Mouse (Mus musculus): ENCODE measurements around the gene Mettl8.

The Mettl8 gene

DNA sequence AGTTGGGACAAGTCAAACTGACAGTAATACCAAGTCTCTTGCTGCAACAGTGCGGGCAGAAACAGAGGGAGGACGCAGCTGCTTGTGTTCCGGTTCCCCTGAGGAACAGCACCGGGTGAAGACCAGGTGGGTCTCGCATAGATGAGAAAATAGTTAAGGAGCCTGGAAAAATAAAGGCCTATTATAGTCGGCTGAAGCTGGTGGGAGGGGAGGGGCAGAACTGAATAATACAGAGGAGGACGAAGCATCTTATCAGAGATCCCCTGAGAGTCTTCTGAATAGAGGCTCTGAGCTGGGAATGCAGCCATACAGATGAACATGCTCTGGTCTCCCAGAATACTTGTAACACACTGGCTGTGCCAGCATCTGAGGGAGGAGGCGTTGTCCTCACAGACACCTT is 21.4 kb downstream of the Mettl8 start:
- DNase-seq (ENCODE audit: low read depth, low spot score), result no peak

DNA sequence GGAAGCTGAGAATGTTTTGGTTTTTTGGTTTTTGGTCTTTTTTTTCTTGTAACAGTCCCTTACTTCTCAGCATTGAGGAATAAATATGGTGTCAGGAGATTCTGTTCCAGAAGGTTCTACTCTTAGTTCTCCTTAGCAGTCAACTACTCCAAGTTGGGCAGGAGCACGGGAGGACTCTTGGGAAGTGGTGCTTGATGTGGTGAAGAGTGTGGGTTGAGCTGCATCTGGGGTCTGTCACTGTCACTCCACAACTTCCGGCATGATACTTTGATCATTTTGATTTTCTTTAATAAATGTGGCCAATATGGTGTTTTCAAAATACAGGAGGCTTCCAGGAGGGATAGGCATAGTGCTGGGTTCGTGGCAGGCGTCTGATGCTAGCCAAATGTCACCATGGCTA is 22.4 kb downstream of the Mettl8 start:
- no peak for DNase-seq (ENCODE audit: low read depth, low spot score)

DNA sequence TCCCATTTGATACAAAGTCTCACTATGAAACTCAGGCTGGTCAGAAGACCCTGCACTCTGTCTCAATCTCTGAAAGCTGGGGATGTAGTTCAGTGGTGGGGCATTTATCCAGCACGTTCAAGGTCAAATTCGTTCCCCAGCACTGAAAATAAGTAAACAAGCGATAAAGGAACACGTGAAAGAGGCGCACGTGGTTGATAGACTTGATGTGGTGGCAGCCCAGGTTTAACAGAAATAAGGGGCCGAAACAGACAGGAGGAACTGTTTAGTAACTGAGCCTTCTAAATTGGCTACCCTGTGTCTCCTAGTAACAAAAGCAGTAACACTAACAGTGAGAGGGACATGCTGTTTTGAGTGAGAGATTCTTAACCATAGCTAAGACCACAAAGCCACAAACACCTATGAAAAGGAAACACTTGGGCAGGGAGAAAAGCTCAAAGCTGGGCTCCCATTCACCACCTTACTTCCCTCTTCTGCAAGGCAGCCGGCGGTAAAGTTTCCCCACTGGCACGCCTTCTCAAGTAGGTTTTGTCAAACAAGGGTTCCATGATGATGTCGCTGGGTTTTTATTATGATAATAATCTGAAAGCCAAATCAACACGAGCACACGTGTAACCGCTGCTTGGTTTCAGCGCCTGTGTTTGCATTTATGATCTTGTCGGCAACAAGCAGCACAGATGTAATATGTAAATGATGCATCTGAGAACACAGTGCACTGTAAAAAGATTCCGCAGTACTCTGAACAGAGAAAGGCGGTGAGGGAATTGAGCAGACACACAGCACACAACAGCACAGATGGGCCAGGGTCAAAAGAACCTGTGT is 23.2 kb downstream of the Mettl8 start:
- peak; percentile 93 for DNase-seq (ENCODE audit: low read depth, low spot score)

DNA sequence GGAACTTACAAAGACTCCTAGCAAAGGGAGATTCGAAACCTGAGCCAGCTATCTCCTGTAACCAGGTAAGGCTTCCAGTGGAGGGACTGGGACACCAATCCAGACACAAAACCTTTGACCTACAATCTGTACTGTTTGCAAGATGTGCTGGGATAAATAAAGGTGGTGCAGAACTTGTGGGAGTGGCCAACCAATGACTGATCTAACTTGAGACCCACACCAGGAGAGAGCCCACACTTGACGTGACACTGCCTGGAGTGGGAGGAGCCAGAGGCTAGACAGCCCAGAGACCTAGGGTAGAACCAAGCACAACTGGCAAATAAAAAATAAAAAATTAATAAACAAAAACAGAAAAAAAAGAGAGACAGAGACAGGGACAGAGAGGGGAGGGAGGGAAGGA is 24.7 kb downstream of the Mettl8 start:
- no peak for DNase-seq (ENCODE audit: low read depth, low spot score)

DNA sequence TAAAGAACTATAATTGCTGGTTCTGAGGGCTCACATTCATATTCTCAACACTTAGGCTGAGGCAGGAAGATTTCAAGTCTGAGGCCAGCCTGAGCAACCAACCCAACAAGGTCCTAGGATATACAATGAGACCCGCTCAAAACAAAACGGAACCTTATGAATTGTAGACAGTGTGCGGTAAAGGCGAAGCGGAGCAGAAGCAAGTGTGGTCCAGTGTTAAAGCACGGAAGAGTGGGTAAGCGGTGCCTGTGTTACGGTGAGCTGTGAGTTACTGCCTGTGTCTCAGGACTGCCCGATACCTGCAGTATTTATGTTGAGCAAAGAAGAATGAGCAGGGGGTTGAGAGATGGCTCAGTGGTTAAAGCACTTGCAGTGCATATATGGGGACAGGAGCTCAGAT is 27.8 kb downstream of the Mettl8 start:
- DNase-seq (ENCODE audit: low read depth, low spot score), result no peak

DNA sequence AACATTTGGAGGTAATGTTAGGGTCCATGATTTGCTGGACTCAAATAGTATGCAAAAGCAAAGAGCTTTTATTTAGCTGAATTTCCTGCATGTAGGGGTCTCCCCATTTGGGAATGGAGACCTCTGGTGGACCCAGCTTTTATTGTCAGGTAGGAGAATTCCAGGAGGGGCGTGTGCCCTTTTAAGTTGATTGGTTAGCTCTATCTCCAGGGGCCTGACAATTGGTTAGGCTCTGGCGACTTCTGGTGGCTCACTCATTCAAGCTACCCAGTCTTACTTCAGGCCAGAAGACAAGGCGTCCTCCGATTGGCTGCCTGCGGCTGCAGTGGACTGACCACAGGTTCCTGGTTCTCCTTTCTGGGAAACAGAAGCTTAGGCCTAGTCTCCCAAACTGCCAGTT is 28.6 kb downstream of the Mettl8 start:
- DNase-seq (ENCODE audit: low read depth, low spot score), result no peak

DNA sequence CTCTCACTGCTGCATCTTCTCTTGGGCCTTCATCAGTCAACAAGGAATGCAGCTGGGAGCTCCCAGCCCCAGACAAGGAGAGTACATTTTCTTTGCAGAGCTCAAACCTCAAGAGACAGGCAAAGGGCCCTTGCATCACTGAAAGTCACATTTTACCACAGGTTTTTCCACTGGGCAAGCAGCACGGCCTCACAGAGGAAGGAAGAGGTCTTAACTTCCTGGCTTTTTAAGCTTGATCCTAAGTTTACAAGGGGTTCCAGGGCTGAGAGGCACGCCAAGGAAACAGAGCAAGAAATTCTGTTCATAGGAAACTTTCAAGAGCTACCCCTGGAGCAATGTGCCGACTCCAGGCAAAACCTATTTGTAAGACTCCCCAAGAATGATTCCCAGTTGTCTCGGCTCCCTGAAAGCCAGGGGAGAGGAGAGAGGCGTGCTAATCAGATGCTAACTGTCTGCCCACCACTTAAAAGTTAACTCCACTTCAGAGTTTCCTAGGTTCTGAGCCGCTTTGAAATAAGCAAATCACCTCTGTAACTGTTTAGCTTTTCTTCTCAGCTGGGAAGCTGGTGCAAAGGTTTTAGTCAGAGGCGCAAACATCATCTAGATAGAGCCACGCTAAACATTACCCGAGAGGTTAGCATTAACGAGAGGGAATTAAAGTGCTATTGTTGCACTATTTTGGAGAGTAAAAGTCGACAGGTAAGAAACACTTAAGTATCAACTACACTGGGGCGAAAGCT is 29.6 kb downstream of the Mettl8 start:
- DNase-seq (ENCODE audit: low read depth, low spot score), result no peak

DNA sequence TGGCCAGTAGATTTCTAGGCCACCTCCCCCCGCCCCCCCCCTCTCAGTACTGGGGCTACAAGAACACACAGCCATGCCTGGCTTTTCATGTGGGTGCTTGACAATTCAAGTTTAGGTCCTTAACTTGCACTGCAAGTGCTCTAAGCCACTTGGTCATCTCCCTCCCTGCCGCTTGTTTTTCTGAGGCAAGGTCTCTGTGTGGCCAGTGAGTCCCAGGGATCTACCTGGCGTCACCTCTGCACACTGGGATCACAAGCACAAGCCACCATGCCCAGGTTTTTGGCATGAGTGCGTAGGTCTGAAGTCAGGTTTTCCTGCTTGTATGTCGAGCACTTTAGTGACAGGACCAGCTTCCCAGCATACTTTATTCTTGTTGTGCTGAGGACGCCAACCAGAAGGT is 31.4 kb downstream of the Mettl8 start:
- no peak for DNase-seq (ENCODE audit: low read depth, low spot score)

DNA sequence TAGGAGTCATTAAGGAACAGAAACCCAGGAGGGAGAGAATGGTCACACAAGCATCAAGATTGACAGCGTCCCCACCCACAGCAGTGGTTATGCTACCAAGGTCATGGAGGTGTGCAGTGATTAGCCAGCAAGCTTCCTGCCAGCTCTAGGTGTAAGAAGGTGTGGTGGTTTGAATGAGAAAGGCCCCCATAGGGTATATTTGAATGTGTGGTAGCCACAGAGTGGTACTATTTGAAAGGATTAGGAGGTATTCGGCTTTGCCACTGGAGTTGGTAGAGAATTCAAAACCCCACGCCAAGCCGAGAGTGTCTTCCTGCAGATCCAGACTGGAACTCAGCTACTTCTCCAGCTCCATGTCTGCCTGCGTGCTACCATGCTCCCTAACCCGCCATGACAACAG is 32.4 kb downstream of the Mettl8 start:
- DNase-seq (ENCODE audit: low read depth, low spot score), result no peak

DNA sequence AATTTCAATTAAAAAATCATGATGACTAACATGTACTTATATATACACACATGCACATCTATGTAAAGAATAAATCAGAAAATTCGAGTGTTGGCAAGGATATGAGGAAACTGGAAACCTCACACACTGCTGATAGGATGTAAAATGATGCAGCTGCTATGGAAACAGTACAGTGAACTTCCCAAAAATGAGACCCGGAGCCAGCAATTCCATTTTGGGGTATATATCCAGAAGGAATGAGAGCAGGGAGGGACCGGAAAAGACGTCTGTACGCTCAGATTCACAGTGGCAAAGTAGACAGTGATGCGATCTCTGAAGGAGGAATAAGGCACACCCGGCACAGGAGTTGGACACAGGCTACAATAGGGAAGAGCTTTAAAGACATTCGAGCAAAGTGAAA is 34.7 kb downstream of the Mettl8 start:
- DNase-seq (ENCODE audit: low read depth, low spot score), result no peak

DNA sequence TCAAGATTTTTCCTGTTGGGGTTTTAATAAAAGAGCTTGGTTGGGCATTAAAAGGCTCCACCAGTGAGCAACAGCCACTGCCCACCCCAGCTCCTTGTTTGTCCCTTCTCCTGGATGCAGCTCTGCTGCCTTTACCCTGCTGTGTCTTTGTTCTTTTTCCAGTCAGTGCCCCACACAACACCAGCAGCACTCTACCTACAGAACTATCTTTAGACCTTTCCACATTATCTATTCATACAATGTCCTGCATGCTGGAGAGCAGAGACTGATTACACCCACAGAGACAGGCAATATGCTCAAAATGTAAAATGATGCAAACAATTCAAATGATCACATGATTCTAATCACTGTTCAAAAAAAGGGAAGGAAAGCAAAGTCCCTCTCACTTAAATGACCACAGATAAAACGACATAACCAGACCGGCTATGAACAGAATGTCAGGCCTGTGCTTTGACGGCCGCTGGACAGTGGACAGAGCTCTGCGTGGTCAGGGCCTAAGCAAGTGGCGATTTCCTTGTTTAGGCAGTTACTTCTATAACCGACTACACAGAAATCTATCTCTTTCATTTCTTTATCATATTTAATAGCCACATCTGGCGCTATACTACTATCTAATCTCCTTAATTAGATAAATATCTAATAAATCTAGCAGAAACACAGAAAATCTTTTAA is 35.5 kb downstream of the Mettl8 start:
- DNase-seq (ENCODE audit: low read depth, low spot score), result no peak

DNA sequence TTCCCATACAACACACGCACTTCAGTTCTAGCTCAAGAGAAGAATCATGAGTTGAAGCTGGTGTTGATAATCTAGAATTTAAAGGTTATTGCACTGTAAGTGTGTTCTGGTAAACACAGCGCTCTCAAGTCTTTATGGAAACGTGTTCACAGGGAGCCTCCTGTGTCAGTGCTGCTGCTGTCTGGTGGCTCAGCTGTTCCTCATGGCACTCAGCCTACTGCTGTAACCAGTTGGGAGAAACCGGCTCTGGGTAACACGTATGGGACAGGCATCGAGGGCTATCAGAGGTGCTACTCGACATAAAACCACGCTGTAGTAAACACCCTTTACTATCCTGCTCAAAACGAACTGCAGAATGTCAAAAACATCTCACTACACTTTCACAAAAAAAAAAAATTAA is 36.1 kb downstream of the Mettl8 start:
- DNase-seq (ENCODE audit: low read depth, low spot score), result no peak

DNA sequence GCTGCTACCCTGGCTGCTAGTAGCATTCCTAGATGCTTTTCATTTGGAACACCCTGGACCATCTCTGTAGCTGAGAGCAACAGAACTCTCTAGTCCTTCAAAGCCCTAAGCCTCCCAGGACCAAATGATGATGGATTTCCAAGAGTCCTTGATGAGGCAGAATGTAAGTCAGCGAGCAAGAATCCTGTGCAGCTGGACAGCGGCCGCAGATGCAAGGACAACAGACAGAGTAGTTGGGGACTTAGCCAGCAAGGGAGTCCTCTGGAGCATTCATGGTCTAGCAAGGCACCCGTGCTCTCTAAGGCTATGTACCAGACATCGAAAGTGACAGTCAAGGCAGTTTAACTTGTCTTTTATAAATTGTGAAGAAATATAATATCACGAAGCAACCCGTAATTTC is 41.9 kb downstream of the Mettl8 start:
- no peak for DNase-seq (ENCODE audit: low read depth, low spot score)

DNA sequence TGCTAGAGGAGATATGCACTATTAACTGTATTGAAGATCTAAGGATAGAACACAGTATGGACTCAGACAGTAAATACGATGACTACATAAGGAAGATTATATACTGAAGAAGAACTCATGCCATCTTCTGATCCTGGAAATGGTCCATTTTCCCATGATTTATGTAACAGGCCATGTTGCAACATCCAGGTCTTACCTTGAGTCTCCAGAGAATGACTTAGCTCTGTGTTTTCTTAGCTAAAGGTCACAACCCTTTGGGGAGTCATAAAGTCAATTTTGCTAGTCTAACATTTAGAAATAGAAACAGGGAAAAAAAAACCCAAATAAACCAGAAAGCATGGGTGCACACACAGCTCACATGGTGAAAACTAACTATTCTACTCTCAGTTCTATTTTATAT is 43.6 kb downstream of the Mettl8 start:
- no peak for DNase-seq (ENCODE audit: low read depth, low spot score)

DNA sequence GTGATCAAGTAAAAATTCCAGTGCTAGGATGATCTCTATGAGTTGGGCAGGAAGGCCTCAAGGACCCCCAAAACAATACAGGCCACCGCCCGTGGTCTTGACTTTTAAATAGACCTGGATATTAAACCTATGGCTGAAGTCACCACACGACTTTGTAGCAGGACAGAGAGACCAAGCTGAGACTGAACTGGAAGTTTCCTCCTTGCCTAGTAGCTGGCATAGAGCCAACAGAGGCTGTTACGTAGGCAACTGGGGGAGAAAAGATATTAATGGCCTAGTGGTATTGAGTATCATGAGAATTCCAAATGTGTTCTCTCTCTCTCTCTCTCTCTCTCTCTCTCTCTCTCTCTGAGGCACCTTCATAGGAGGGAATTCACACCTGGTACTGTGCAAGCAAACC is 51.0 kb downstream of the Mettl8 start:
- DNase-seq (ENCODE audit: low read depth, low spot score), result no peak

DNA sequence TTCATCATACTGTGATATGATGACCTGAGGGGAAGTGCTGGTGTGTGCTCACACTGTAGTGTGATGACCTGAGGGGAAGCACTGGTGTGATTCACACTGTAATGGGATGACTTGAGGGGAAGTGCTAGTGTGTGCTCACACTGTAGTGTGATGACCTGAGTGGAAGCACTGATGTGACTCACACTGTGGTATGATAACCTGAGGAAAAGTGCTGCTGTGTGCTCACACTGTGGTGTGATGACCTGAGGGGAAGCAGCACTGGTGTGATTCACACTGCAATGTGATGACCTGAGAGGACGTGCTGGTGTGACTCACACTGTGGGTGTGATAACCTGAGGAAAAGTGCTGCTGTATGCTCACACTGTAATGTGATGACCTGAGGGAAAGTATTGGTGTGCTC is 52.9 kb downstream of the Mettl8 start:
- no peak for DNase-seq (ENCODE audit: low read depth, low spot score)

DNA sequence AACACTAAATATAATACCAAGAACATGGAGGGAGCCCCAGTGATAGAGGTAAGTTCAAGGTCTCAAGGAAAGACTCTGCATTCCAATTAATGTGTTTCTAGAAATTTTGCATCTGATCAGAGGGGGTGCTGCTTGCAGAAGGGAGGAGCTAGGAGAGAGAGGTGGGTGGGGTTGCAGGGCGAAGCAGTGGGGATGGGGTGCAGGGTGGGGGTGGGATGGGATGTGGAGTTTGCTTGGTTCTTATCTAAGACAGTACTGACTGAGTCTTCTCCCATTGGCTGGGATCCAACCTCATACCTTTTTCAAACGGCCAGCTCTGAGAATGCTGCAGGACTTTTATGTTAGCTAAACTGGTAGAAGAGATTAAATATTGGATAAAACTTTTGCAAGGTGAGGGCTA is 56.6 kb downstream of the Mettl8 start:
- no peak for DNase-seq (ENCODE audit: low read depth, low spot score)

DNA sequence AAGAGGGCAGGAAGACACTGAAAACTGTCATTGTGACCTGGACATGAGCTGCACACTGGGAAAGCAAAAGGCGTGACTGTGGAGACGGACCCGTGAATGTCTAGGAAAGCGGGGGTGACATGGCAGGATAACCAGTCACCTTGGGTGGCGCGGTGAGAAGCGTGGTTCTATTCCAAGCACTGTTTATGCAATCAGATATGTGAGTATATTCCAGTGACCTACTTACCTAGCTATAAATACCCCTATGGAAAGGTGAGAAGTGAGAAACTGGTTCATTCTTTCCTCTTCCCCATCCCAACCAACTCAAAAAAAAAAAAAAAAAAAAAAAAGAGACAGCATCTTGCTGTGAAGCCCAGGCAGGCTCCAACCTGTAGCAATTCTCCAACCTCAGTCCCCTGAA is 58.9 kb downstream of the Mettl8 start:
- no peak for DNase-seq (ENCODE audit: low read depth, low spot score)

DNA sequence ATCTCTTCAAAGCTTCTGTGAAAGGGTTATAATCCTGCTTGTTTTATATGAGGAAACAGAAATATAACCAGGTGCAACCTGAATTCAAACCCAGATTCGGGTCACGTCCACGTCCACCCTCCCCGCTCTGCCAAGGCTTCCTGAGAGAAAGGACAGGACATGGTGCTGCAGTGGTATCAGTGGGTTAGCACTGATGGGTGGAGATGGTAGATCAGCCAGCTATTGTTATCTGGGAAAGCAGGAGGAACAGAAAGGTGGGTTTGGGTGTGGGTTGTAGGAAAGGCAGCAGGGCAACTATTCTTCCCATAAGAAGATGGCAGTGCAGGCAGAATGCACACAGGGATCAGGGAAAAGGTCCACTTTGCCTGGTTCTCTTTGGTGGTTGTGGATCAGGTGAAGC is 59.5 kb downstream of the Mettl8 start:
- DNase-seq (ENCODE audit: low read depth, low spot score), result no peak

DNA sequence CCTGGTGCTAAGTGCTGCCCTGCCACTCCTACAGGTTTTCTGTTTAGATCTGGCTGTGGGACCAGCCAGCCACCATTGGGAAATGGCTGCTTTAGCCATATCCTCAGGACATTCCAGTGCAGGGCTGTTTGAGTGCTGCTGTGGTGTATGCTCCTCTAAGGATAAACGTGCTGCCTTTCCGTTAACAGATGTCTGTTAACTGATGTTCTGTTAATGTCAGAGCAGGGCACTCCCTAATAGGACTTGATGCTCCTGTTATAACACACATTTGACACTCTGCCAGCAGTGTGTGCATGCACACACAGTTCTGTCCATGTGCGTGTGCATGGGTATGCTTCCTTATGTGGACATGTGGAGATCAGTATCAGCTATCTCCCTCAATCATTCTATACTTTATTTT is 61.6 kb downstream of the Mettl8 start:
- DNase-seq (ENCODE audit: low read depth, low spot score), result no peak

DNA sequence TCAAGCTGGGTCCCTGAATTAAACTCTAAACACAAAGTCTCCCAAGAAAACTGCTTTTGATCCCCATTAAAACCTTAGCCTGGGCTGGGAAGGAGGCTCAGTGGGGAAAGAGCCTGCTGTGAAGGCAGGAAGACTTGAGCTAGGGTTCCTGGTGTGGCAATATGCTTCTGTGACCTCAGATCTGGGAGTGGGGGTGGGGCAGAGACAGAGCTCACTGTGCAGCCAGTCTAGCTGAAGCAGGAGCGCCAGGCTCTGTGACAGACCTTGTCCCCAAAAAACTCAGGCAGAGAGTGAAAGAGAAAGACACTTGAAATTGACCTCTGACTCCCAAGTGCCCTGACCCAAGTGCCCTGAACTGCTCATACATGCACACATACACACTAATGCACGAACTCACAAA is 62.7 kb downstream of the Mettl8 start:
- DNase-seq (ENCODE audit: low read depth, low spot score), result no peak

DNA sequence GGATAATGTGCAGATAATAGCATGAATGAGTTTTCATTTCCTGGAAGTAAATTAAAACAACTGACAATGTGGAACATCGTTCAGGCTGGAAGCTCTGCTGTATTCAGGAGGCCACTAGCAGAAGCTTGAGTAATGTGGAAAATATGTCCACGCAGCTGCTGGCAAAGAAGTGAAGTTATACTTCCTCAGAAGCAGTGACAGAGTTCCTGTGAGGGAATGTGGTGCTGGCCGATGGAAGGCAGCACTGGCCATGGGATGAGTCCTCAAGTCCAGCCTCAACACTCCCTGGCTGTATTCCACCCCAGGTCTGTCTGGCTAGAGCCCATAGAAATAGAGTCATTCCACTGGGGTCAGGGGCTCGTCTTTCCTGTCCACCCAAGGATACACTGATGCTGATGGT is 65.2 kb downstream of the Mettl8 start:
- no peak for DNase-seq (ENCODE audit: low read depth, low spot score)
